In the genomic region with DNA sequence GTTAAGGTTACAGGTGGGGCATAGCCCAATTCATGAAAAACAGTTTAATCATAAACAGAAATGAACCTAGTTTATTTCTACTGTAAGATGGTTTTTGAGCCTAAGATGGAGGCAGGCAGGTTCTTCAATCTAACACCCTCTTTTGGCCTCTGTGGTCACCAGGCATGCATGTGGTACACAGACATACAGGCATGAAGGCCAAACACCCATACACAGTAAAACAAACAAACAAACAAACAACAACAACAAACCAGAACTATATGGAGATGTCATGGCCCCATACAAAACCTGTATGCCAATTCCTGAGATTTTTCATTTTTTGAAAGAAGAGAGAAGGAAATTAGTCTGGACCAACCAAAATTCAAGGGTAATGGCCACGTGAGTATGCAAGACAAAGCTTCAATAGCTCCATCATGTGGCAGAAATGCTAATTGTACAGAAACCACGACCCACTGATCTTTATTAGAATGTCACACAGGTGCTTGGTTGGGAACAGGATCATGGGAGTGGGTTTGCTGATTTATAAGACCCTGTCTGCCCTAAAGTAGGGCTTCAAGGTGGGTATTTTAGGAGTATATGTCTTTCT, we compare ENCODE assay signal across 9 mouse cellular contexts. TPM values are rescaled to one million over a fixed set of nuclear protein-coding genes. Genes with fewer than 3 reads are reported as not detected.
A peak's percentile ranks its signal among the peaks of the same experiment; 100 is the strongest.
DNase-seq lines count a peak whose midpoint lies in the region; ATAC-seq and TF ChIP-seq lines count a peak whose summit lies in the region.
"Had no signal": no experiment of that assay in that cellular context is flagged by ENCODE, and none has a peak within 500 bp of the region (broad histone marks: within the 10 kb centered on the region; RNA-seq: fewer than 3 reads in every experiment).

No protein-coding gene starts in this region.

- H3K4me3 ChIP-seq in hindbrain, embryonic 12.5 days: no peak overlapping the region
- no peak overlapping the region for H3K4me3 ChIP-seq in myocyte
- H3K4me3 ChIP-seq: hindbrain, embryonic 15.5 days had no signal

- no peaks in the 10 kb centered on the region for H3K9me3 ChIP-seq in hindbrain, embryonic 12.5 days (replicated peaks)
- H3K9me3 ChIP-seq: hindbrain, embryonic 15.5 days had no signal

- TF ChIP-seq POLR2A in myocyte (IDR thresholded peaks at IDR 0.05; ENCODE audit: insufficient read length, low read depth): no peak

- no peak overlapping the region for H3ac ChIP-seq in myocyte (ENCODE audit: control insufficient read depth, insufficient read length)

- H3K27me3 ChIP-seq in hindbrain, embryonic 12.5 days: no peaks in the 10 kb centered on the region
- no peaks in the 10 kb centered on the region for H3K27me3 ChIP-seq in myocyte (ENCODE audit: control insufficient read depth, insufficient read depth, insufficient read length)
- H3K27me3 ChIP-seq: hindbrain, embryonic 15.5 days had no signal

- 3% methylated on average over 2 of the region's 2 CpGs for WGBS in hindbrain, embryonic 12.5 days

- no peak overlapping the region for H3K9ac ChIP-seq in hindbrain, embryonic 12.5 days
- H3K9ac ChIP-seq: hindbrain, embryonic 15.5 days had no signal

- DNase-seq in heart, adult 8-10 months (ENCODE audit: low spot score): peak; percentile 53
- DNase-seq in heart, adult 11 months: no peak
- DNase-seq in MEL-GATA-1-ER (ENCODE audit: extremely low read depth, low read depth): peak; percentile 32
- DNase-seq in embryo, embryonic 10 days (ENCODE audit: low spot score): peak; percentile 88
- DNase-seq in liver: peak; percentile 21
- DNase-seq in urinary bladder, adult 18-20 months (ENCODE audit: low spot score in 2 of 2): no peak

- H3K79me2 ChIP-seq in myocyte (ENCODE audit: control insufficient read depth, insufficient read depth): no peaks in the 10 kb centered on the region

- H3K4me1 ChIP-seq in hindbrain, embryonic 12.5 days: no peaks in the 10 kb centered on the region
- H3K4me1 ChIP-seq: hindbrain, embryonic 15.5 days had no signal

- no peaks in the 10 kb centered on the region for H3K36me3 ChIP-seq in hindbrain, embryonic 12.5 days
- H3K36me3 ChIP-seq in myocyte (ENCODE audit: control insufficient read depth, insufficient read depth): no peaks in the 10 kb centered on the region
- H3K36me3 ChIP-seq: hindbrain, embryonic 15.5 days had no signal

- ATAC-seq in hindbrain, embryonic 12.5 days (ENCODE audit: low FRiP score): peak; percentile 73

- no peak overlapping the region for H3K27ac ChIP-seq in hindbrain, embryonic 12.5 days
- H3K27ac ChIP-seq: hindbrain, embryonic 15.5 days had no signal

- no peak overlapping the region for H3K4me2 ChIP-seq in hindbrain, embryonic 12.5 days (replicated peaks)
- no peak overlapping the region for H3K4me2 ChIP-seq in myocyte (ENCODE audit: low read depth)
- H3K4me2 ChIP-seq: hindbrain, embryonic 15.5 days had no signal

TF ChIP-seq in myocyte, 11 proteins besides CTCF, POLR2A, EP300 and RAD21:
- TF ChIP-seq USF1 (IDR thresholded peaks at IDR 0.05; ENCODE audit: low read depth) (peak; percentile 96), TCF3 (IDR thresholded peaks at IDR 0.05; ENCODE audit: insufficient read length, low read depth) (no peak)

RNA-seq across cellular contexts. Expression of a gene that starts 15.2 kb away (rescaled TPM):
- total RNA-seq in heart, adult 8-10 months (2022): 1 to 10 TPM; 1.2 to 1.8 (median 1.4) TPM
- polyA plus RNA-seq in hindbrain, embryonic 12.5 days (2016; fragmentation: Nextera tagmentation; extraction: Ambion mirVana): 9.7 and 10.9 TPM in 2 replicates
- polyA plus RNA-seq in myocyte (2012; fragmentation: generic; extraction: Trizol): 3.0 TPM

RNA-seq across cellular contexts. Expression of a gene that starts 16.6 kb away (rescaled TPM):
- total RNA-seq in heart, adult 8-10 months (2022): 10 to 100 TPM; 58.4 to 76.5 (median 69.2) TPM
- 35.4 and 43.2 TPM in 2 replicates for polyA plus RNA-seq in hindbrain, embryonic 12.5 days (2016; fragmentation: Nextera tagmentation; extraction: Ambion mirVana)
- 0.62 TPM for polyA plus RNA-seq in myocyte (2012; fragmentation: generic; extraction: Trizol)

RNA-seq across cellular contexts. Expression of a gene that starts 24.8 kb away (rescaled TPM):
- under 1 TPM; 0.46 to 0.84 (median 0.50) TPM for total RNA-seq in heart, adult 8-10 months (2022)
- 21.0 and 22.4 TPM in 2 replicates for polyA plus RNA-seq in hindbrain, embryonic 12.5 days (2016; fragmentation: Nextera tagmentation; extraction: Ambion mirVana)
- 1.0 TPM for polyA plus RNA-seq in myocyte (2012; fragmentation: generic; extraction: Trizol)

RNA-seq across cellular contexts. Expression of a gene that starts 31.5 kb away (rescaled TPM):
- 1 to 10 TPM; 4.0 to 6.5 (median 4.6) TPM for total RNA-seq in heart, adult 8-10 months (2022)
- polyA plus RNA-seq in hindbrain, embryonic 12.5 days (2016; fragmentation: Nextera tagmentation; extraction: Ambion mirVana): 35.0 and 37.0 TPM in 2 replicates
- 7.1 TPM for polyA plus RNA-seq in myocyte (2012; fragmentation: generic; extraction: Trizol)

RNA-seq across cellular contexts. Expression of a gene that starts 40.0 kb away (rescaled TPM):
- total RNA-seq in heart, adult 8-10 months (2022): 10 to 100 TPM; 11.8 to 37.6 (median 13.6) TPM
- polyA plus RNA-seq in hindbrain, embryonic 12.5 days (2016; fragmentation: Nextera tagmentation; extraction: Ambion mirVana): 32.9 and 34.0 TPM in 2 replicates
- 16.2 TPM for polyA plus RNA-seq in myocyte (2012; fragmentation: generic; extraction: Trizol)

Comparison
In these comparisons a context has a peak if more than half of its experiments do, and no peak if none do; other contexts are left out.
1. DNase-seq: peak in heart, adult 8-10 months (single experiment), MEL-GATA-1-ER (single experiment), embryo, embryonic 10 days (single experiment) and liver (single experiment); none in heart, adult 11 months (single experiment) and urinary bladder, adult 18-20 months (0 of 2).
2. RNA of a gene that starts 16.6 kb away (polyA plus RNA-seq): 35.4 to 43.2 TPM in hindbrain, embryonic 12.5 days; 0.62 TPM in myocyte (single experiment); every median in the first group is over 10 times any median in the second.
3. RNA of a gene that starts 24.8 kb away (polyA plus RNA-seq): 21.0 to 22.4 TPM in hindbrain, embryonic 12.5 days; 1.0 TPM in myocyte (single experiment); every median in the first group is over 10 times any median in the second.